Mouse (Mus musculus) forebrain, embryonic 15.5 days (tissue): ENCODE data around the gene Sct. TPM values are rescaled to one million over a fixed set of nuclear protein-coding genes. Genes with fewer than 3 reads are reported as not detected.
"Not testable (repeated sequence)": the region's sequence is repeated elsewhere in the genome, so short reads cannot be mapped to it uniquely, and the experiment has no call there.

Experiments
- ATAC-seq: fragments of 200-750 bp; cut with Nextera tagmentation; replicated peaks from 2 replicates; pipeline ENCODE4 v1.8.0; 2017; ENCODE audit warnings: mild to moderate bottlenecking, moderate TSS enrichment, moderate library complexity
- H3K27ac ChIP-seq: fragments of 300-500 bp; sonication (generic); replicated peaks from 2 replicates; pipeline ENCODE4 v1.5.1; 2015; ENCODE audit warnings: mild to moderate bottlenecking, inconsistent platforms
- H3K27me3 ChIP-seq: fragments of 300-500 bp; sonication (generic); 2 replicates; pipeline ENCODE4 v1.6.1; 2015; ENCODE audit warnings: inconsistent platforms
- H3K36me3 ChIP-seq: fragments of 300-500 bp; sonication (generic); 2 replicates; pipeline ENCODE4 v1.6.1; 2015; ENCODE audit warnings: mild to moderate bottlenecking, inconsistent platforms
- H3K4me1 ChIP-seq: fragments of 300-500 bp; sonication (generic); 2 replicates; pipeline ENCODE4 v1.6.1; 2015; ENCODE audit warnings: inconsistent platforms
- H3K4me2 ChIP-seq: fragments of 300-500 bp; sonication (generic); replicated peaks from 2 replicates; pipeline ENCODE4 v1.6.1; 2015; ENCODE audit warnings: mild to moderate bottlenecking, inconsistent platforms
- H3K4me3 ChIP-seq: fragments of 300-500 bp; sonication (generic); 2 replicates; pipeline ENCODE4 v1.5.1; 2015; ENCODE audit warnings: mild to moderate bottlenecking, inconsistent platforms
- H3K9ac ChIP-seq: fragments of 300-500 bp; sonication (generic); replicated peaks from 2 replicates; pipeline ENCODE4 v1.6.1; 2015; ENCODE audit warnings: mild to moderate bottlenecking, inconsistent platforms
- H3K9me3 ChIP-seq: fragments of 300-500 bp; sonication (generic); 2 replicates; pipeline ENCODE4 v1.6.1; 2016; ENCODE audit warnings: inconsistent platforms
- WGBS: fragments of 180-500 bp; shearing (Covaris S2); methylation state at CpG from one replicate; pipeline ENCODE4 v1.1.7; 2015; ENCODE audit warnings: mixed read lengths; 5-methylcytosine and 5-hydroxymethylcytosine counted together
- polyA plus RNA-seq: library from polyadenylated mRNA; unstranded; fragments of >200 nt; fragmentation: Nextera tagmentation; extraction: Ambion mirVana; gene quantifications from 2 replicates; pipeline ENCODE4 v1.2.1, GENCODE M21; 2015

Gene Sct
- polyA plus RNA-seq, 1 experiment from 2014 or later = 1.4 TPM

- no peaks in the 10 kb centered on the region for H3K9me3 ChIP-seq
- no peak overlapping the region for H3K27ac ChIP-seq
- no peak overlapping the region for H3K9ac ChIP-seq
- no peak overlapping the region for H3K4me3 ChIP-seq
- H3K36me3 ChIP-seq = peaks cover 76% of the 10 kb centered on the region
- H3K4me2 ChIP-seq = no peak overlapping the region
- H3K27me3 ChIP-seq = no peaks in the 10 kb centered on the region
- no peak for ATAC-seq
- H3K4me1 ChIP-seq = peaks cover 5% of the 10 kb centered on the region
- WGBS = 94% methylated on average over 3 of the region's 3 CpGs
These were observed 17.5 kb downstream of the Sct start for GRCm38 (mm10) chr7:141261480-141261879.

- 94% methylated on average over 10 of the region's 10 CpGs for WGBS
These were observed 22.8 kb downstream of the Sct start for GRCm38 (mm10) chr7:141256159-141256558.

GRCm38 (mm10) chr7:141250486-141250885 is 28.4 kb downstream of the Sct start:
- 92% methylated on average over 4 of the region's 4 CpGs for WGBS
- not testable (repeated sequence) for H3K4me1 ChIP-seq, H3K9me3 ChIP-seq, H3K9ac ChIP-seq, H3K27ac ChIP-seq, H3K4me2 ChIP-seq, H3K4me3 ChIP-seq, ATAC-seq, H3K27me3 ChIP-seq
- peaks cover 85% of the 10 kb centered on the region for H3K36me3 ChIP-seq

More at GRCm38 (mm10) chr7:141256159-141256558, 22.8 kb downstream of the Sct start:
- H3K27ac ChIP-seq = no peak overlapping the region
- no peaks in the 10 kb centered on the region for H3K9me3 ChIP-seq
- H3K4me1 ChIP-seq = no peaks in the 10 kb centered on the region
- no peaks in the 10 kb centered on the region for H3K27me3 ChIP-seq
- ATAC-seq = no peak
- H3K4me2 ChIP-seq = no peak overlapping the region
- no peak overlapping the region for H3K9ac ChIP-seq
- no peak overlapping the region for H3K4me3 ChIP-seq
- H3K36me3 ChIP-seq = peaks cover 86% of the 10 kb centered on the region

GRCm38 (mm10) chr7:141231551-141231950 is 47.4 kb downstream of the Sct start:
- H3K9ac ChIP-seq = no peak overlapping the region
- H3K4me3 ChIP-seq = no peak overlapping the region
- no peak for ATAC-seq
- H3K4me2 ChIP-seq = no peak overlapping the region
- no peak overlapping the region for H3K27ac ChIP-seq
- H3K27me3 ChIP-seq = no peaks in the 10 kb centered on the region
- H3K9me3 ChIP-seq = no peaks in the 10 kb centered on the region
- WGBS = 94% methylated on average over 10 of the region's 10 CpGs
- peaks cover 24% of the 10 kb centered on the region for H3K4me1 ChIP-seq
- peaks cover 46% of the 10 kb centered on the region for H3K36me3 ChIP-seq

- 91% methylated on average over 3 of the region's 3 CpGs for WGBS
- H3K9ac ChIP-seq = no peak overlapping the region
- H3K36me3 ChIP-seq = peaks cover 43% of the 10 kb centered on the region
- peaks cover 24% of the 10 kb centered on the region for H3K4me1 ChIP-seq
- no peak overlapping the region for H3K4me2 ChIP-seq
- H3K9me3 ChIP-seq = no peaks in the 10 kb centered on the region
- H3K27me3 ChIP-seq = no peaks in the 10 kb centered on the region
- no peak for ATAC-seq
- no peak overlapping the region for H3K27ac ChIP-seq
- no peak overlapping the region for H3K4me3 ChIP-seq
These were observed 47.8 kb downstream of the Sct start for GRCm38 (mm10) chr7:141231111-141231510.

- Histone ChIP-seq H3K4me2 (no peak overlapping the region), H3K9ac (no peak overlapping the region), H3K27me3 (no peaks in the 10 kb centered on the region), H3K4me1 (peaks cover 24% of the 10 kb centered on the region), H3K27ac (no peak overlapping the region), H3K9me3 (no peaks in the 10 kb centered on the region), H3K36me3 (peaks cover 40% of the 10 kb centered on the region), H3K4me3 (no peak overlapping the region)
- 91% methylated on average over 4 of the region's 4 CpGs for WGBS
- ATAC-seq = no peak
These were observed 48.4 kb downstream of the Sct start for GRCm38 (mm10) chr7:141230570-141230969.

GRCm38 (mm10) chr7:141229702-141230101 is 49.2 kb downstream of the Sct start:
- ATAC-seq = no peak
- WGBS = 70% methylated on average over 6 of the region's 6 CpGs
- peak overlapping the region; percentile 90 for H3K4me3 ChIP-seq

More at GRCm38 (mm10) chr7:141229702-141230101, 49.2 kb downstream of the Sct start:
- Histone ChIP-seq H3K4me1 (peaks cover 24% of the 10 kb centered on the region), H3K9me3 (no peaks in the 10 kb centered on the region), H3K36me3 (peaks cover 32% of the 10 kb centered on the region), H3K27me3 (no peaks in the 10 kb centered on the region), H3K4me2 (peak overlapping the region; percentile 82), H3K27ac (no peak overlapping the region), H3K9ac (peak overlapping the region; percentile 91)

Other genes starting within 250 kb of the Sct start
- 47.3 and 50.0 TPM in 2 replicates for gene B4galnt4, start 218.0 kb downstream of the Sct start, polyA plus RNA-seq
- not detected in 2 replicates for gene Pkp3, start 200.9 kb downstream of the Sct start, polyA plus RNA-seq
- gene Sigirr, start 178.6 kb downstream of the Sct start, polyA plus RNA-seq = 1.8 and 2.0 TPM in 2 replicates
- 0.09 TPM in 1 of 2 replicates, not detected in the other for gene Ano9, start 161.3 kb downstream of the Sct start, polyA plus RNA-seq
- 74.5 TPM in 2 replicates for gene Ptdss2, start 156.8 kb downstream of the Sct start, polyA plus RNA-seq
- 42.3 and 44.0 TPM in 2 replicates for gene Rnh1, start 106.3 kb downstream of the Sct start, polyA plus RNA-seq
- gene Hras, start 85.1 kb downstream of the Sct start, polyA plus RNA-seq = 126 and 127 TPM in 2 replicates
- gene Lrrc56, start 85.0 kb downstream of the Sct start, polyA plus RNA-seq = 10.3 and 12.7 TPM in 2 replicates
- gene Lmntd2, start 65.1 kb downstream of the Sct start, polyA plus RNA-seq = 0.75 and 1.4 TPM in 2 replicates
- gene Rassf7, start 63.3 kb downstream of the Sct start, polyA plus RNA-seq = 24.6 and 26.9 TPM in 2 replicates
- gene Phrf1, start 50.3 kb downstream of the Sct start, polyA plus RNA-seq = 80.2 and 81.8 TPM in 2 replicates
- 1.1 and 2.3 TPM in 2 replicates for gene Irf7, start 12.7 kb downstream of the Sct start, polyA plus RNA-seq
- not detected in 2 replicates for gene Cdhr5, start 2.3 kb downstream of the Sct start, polyA plus RNA-seq
- gene Drd4, start 12.9 kb upstream of the Sct start, polyA plus RNA-seq = 0.64 and 0.78 TPM in 2 replicates
- 140 and 142 TPM in 2 replicates for gene Deaf1, start 48.6 kb upstream of the Sct start, polyA plus RNA-seq
- 64.1 and 64.3 TPM in 2 replicates for gene Tmem80, start 48.6 kb upstream of the Sct start, polyA plus RNA-seq
- gene Eps8l2, start 59.7 kb upstream of the Sct start, polyA plus RNA-seq = 0.37 and 0.57 TPM in 2 replicates
- 375 and 378 TPM in 2 replicates for gene Taldo1, start 113.1 kb upstream of the Sct start, polyA plus RNA-seq
- gene Gatd1, start 135.0 kb upstream of the Sct start, polyA plus RNA-seq = 62.2 and 64.2 TPM in 2 replicates
- gene Cend1, start 150.4 kb upstream of the Sct start, polyA plus RNA-seq = 47.0 and 50.4 TPM in 2 replicates
- 83.1 and 86.3 TPM in 2 replicates for gene Slc25a22, start 158.8 kb upstream of the Sct start, polyA plus RNA-seq
- gene Pidd1, start 164.9 kb upstream of the Sct start, polyA plus RNA-seq = 7.8 and 9.5 TPM in 2 replicates
- 820 and 834 TPM in 2 replicates for gene Rplp2, start 168.2 kb upstream of the Sct start, polyA plus RNA-seq
- 21.5 and 22.0 TPM in 2 replicates for gene Pnpla2, start 176.1 kb upstream of the Sct start, polyA plus RNA-seq
- gene Cracr2b, start 182.0 kb upstream of the Sct start, polyA plus RNA-seq = 5.0 and 8.5 TPM in 2 replicates
- gene Cd151, start 188.3 kb upstream of the Sct start, polyA plus RNA-seq = 15.9 and 18.6 TPM in 2 replicates
- 68.3 and 73.2 TPM in 2 replicates for gene Polr2l, start 196.0 kb upstream of the Sct start, polyA plus RNA-seq
- gene Tspan4, start 196.1 kb upstream of the Sct start, polyA plus RNA-seq = 25.6 and 27.3 TPM in 2 replicates